Mouse (Mus musculus) thymus, postnatal 0 days (tissue): ENCODE results near the gene Olfr679. TPM values are rescaled to one million over a fixed set of nuclear protein-coding genes. Genes with fewer than 3 reads are reported as not detected.
"Not testable (repeated sequence)": the region's sequence is repeated elsewhere in the genome, so short reads cannot be mapped to it uniquely, and the experiment has no call there.

ENCODE experiments used
- DNase-seq: peaks from one replicate; pipeline ENCODE4 v3.0.0-alpha.2; 2015; ENCODE audit warnings: low spot score
- polyA plus RNA-seq: library from polyadenylated mRNA; unstranded; fragments of >200 nt; fragmentation: Nextera tagmentation; extraction: Ambion mirVana; gene quantifications from 2 replicates; pipeline ENCODE4 v1.2.1, GENCODE M21; 2015

Olfr679 gene
- not detected in 2 replicates for polyA plus RNA-seq

DNA sequence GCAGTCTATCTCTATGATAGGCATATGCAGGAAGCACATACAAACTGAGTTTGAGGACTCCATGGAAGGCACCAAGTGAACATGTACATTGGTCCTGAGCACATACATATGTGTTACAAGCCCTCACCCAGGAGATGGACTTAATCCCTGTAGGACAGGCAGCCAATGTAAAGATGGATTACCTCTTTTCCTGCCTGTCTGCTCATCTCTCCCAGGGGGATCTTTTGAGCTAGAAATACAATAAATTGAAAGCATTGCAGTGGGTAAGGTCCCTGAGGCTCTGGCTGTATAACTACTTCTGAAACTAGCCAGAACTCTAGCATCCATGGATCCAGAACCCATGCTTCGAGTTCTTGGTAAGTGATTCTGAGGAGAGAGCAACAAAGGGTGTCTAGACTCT, at the start of gene Olfr679:
TSS of gene Olfr679 (plus strand) at position 301 of the 400 bp plus-strand sequence.
- no peak for DNase-seq

DNA sequence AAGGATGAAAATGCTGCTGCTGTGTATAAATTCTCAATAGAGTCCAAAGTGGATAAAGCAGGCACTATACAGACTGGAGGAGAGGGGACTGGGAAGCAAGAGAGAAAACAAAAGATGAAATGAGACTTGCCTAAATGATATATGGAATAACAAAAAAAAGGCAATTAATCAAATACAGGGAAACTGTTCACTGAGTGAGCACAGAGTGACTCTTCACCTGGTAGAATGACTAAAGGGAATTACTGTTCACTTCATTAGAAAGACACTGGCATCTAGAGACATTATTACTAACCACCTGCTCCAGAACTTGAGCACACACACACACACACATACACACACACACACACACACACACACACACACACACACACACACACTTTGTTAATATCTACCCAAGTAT, 48.6 kb upstream of the Olfr679 start, which contains the start of gene Olfr676:
TSS of gene Olfr676 (plus strand) at position 301 of the 400 bp plus-strand sequence.
- DNase-seq = no peak

DNA sequence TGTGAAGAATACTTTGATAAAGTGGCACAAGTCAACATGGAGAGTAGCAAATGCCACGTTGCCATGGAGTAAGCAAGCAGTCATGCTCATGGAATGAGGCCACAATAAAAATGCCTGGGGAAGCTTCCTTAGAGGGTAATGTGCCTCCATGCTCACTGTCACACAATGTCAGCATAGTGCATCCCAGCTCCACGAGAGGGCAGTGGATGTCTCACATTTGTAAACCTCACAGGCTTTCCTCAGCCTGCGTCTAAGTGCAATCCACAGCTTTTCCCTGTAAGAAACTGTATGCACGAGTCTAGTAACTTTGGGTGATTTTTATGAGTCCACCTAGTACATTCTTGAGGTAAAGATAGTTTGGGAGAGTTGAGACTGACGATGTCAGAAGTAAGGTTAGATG, 47.2 kb upstream of the Olfr679 start:
- DNase-seq = not testable (repeated sequence)

DNA sequence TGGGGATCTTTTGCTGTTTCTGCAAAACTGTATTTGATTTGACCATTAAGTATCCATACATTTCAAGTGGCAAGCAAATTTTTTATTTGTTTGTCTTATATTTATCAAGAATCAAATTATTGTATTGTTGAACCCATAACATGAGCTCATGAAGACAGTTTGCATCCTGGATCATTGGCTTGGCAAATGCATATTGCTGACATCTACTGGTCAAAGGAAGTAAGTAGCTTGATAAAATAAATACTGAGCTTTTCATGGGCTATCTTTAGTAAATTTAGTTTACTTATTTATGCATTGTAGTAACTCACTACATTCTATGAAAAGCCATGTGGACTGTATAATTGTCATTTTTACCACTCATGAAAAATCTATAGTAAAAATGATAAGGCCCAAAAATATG, 22.1 kb upstream of the Olfr679 start:
- no peak for DNase-seq

DNA sequence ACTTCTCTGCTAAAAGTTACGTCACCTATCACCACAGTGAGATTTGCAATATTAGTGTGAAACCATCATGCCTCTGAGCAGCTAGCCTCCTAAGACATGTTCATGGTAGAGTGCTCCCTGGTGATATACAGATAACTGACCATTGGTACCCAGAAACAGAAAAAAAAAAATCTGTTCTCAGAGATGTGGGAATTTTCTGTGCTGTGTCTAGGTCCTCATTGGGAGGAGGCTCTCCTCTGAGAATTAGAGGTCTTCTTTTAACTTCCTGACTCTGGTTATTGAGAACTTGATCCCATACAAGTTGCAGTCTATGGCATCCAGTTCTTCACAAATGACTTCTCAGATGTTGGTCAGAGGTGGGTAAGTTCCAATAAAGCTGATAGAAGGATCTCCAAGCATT, 16.8 kb upstream of the Olfr679 start, which contains the start of gene Olfr678:
TSS of gene Olfr678 (plus strand) at position 301 of the 400 bp plus-strand sequence.
- DNase-seq = no peak

DNA sequence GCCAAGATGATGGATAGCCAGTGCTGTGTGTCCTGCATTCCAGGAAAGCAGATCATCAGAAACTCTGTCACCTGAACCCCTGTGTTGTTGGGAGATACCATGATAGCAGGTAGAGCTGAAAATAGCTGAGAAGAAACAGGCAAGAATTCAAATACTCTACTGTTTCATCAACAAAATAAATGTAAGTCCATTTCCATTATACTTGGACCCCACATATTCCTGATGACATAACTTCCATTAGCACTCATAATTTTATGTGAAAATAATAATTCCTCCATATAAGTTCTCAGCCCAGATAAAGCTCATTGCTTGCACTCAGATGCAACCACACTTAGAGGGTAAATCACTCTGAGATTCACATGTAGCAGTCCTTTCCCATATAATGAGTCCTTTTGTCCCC, 11.7 kb downstream of the Olfr679 start, which contains the start of gene Olfr680-ps1:
TSS of gene Olfr680-ps1 (minus strand) at position 101 of the 400 bp plus-strand sequence.
- DNase-seq = not testable (repeated sequence)

DNA sequence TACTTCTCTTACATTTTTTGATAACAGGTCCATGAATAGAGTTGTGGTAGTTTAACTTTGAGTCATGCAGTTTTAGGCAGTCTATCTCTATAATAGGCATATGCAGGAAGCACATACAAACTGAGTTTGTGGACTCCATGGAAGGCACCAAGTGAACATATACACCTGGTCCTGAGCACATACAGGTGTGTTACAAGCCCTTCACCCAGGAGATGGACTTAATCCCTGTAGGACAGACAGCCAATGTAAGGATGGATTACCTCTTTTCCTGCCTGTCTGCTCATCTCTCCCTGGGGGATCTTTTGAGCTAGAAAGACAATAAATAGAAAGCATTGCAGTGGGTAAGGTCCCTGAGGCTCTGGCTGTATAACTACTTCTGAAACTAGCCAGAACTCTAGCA, 35.5 kb downstream of the Olfr679 start, which contains the start of gene Olfr681:
TSS of gene Olfr681 (plus strand) at position 301 of the 400 bp plus-strand sequence.
- no peak for DNase-seq

Other genes starting within 250 kb of the Olfr679 start
- gene Usp17lb, start 238.6 kb upstream of the Olfr679 start, polyA plus RNA-seq = not detected in 2 replicates
- not detected in 2 replicates for gene Usp17la, start 224.2 kb upstream of the Olfr679 start, polyA plus RNA-seq
- gene Olfr665, start 203.2 kb upstream of the Olfr679 start, polyA plus RNA-seq = not detected in 2 replicates
- not detected in 2 replicates for gene Olfr666, start 185.3 kb upstream of the Olfr679 start, polyA plus RNA-seq
- gene Olfr667, start 159.7 kb upstream of the Olfr679 start, polyA plus RNA-seq = not detected in 2 replicates
- gene Olfr668, start 153.1 kb upstream of the Olfr679 start, polyA plus RNA-seq = not detected in 2 replicates
- not detected in 2 replicates for gene Olfr669, start 147.0 kb upstream of the Olfr679 start, polyA plus RNA-seq
- not detected in 2 replicates for gene Olfr670, start 118.6 kb upstream of the Olfr679 start, polyA plus RNA-seq
- not detected in 2 replicates for gene Olfr671, start 102.1 kb upstream of the Olfr679 start, polyA plus RNA-seq
- gene Olfr672, start 79.2 kb upstream of the Olfr679 start, polyA plus RNA-seq = not detected in 2 replicates
- not detected in 2 replicates for gene Olfr675, start 52.7 kb upstream of the Olfr679 start, polyA plus RNA-seq
- not detected in 2 replicates for gene Olfr676, start 48.5 kb upstream of the Olfr679 start, polyA plus RNA-seq
- gene Olfr677, start 29.8 kb upstream of the Olfr679 start, polyA plus RNA-seq = not detected in 2 replicates
- not detected in 2 replicates for gene Olfr678, start 16.7 kb upstream of the Olfr679 start, polyA plus RNA-seq
- not detected in 2 replicates for gene Olfr680-ps1, start 11.6 kb downstream of the Olfr679 start, polyA plus RNA-seq
- gene Olfr681, start 35.6 kb downstream of the Olfr679 start, polyA plus RNA-seq = not detected in 2 replicates
- not detected in 2 replicates for gene Olfr683, start 65.8 kb downstream of the Olfr679 start, polyA plus RNA-seq
- gene Olfr684, start 82.4 kb downstream of the Olfr679 start, polyA plus RNA-seq = not detected in 2 replicates
- not detected in 2 replicates for gene Olfr685, start 104.8 kb downstream of the Olfr679 start, polyA plus RNA-seq
- gene Olfr686, start 126.3 kb downstream of the Olfr679 start, polyA plus RNA-seq = not detected in 2 replicates
- gene Olfr688, start 206.9 kb downstream of the Olfr679 start, polyA plus RNA-seq = not detected in 2 replicates
- not detected in 2 replicates for gene Olfr689, start 230.0 kb downstream of the Olfr679 start, polyA plus RNA-seq